Mouse (Mus musculus) embryonic fibroblast, embryonic 13.5 days (primary cell): Measurements from ENCODE around the gene Evi5l. TPM values are rescaled to one million over a fixed set of nuclear protein-coding genes. Genes with fewer than 3 reads are reported as not detected.

Experiments used
- H3K27ac ChIP-seq: 2 replicates; pipeline ENCODE4 v1.5.1; 2012; ENCODE audit warnings: low read length, control low read depth, inconsistent platforms; ENCODE audit not compliant: insufficient read depth
- H3K4me1 ChIP-seq: 2 replicates; pipeline ENCODE4 v1.6.1; 2011; ENCODE audit warnings: low read length; ENCODE audit not compliant: control insufficient read depth, insufficient read depth
- H3K4me3 ChIP-seq: 2 replicates; pipeline ENCODE4 v1.5.1; 2011; ENCODE audit warnings: mild to moderate bottlenecking, control low read depth, low read length; ENCODE audit not compliant: insufficient read depth
- CTCF ChIP-seq: IDR thresholded peaks from 2 replicates; pipeline ENCODE4 v1.5.1; 2011; ENCODE audit warnings: mild to moderate bottlenecking, control low read depth, low read length, moderate library complexity, borderline replicate concordance; ENCODE audit not compliant: insufficient read depth
- POLR2A ChIP-seq: IDR thresholded peaks from 2 replicates; pipeline ENCODE4 v1.6.1; 2011; ENCODE audit warnings: low read depth, mild to moderate bottlenecking, control low read depth, low read length, moderate library complexity
- polyA plus RNA-seq: library from polyadenylated mRNA; stranded (reverse); fragments of >200 nt; gene quantifications from 2 replicates; pipeline ENCODE4 v1.2.4, GENCODE M21; 2011; ENCODE audit warnings: low read depth; ENCODE audit not compliant: missing spikeins, insufficient read length

The Evi5l gene
- polyA plus RNA-seq, 1 experiment, result 30.3 TPM

- Histone ChIP-seq H3K4me1 (peaks cover 8% of the 10 kb centered on the region), H3K27ac (peak overlapping the region; percentile 75), H3K4me3 (peak overlapping the region; percentile 27)
- TF ChIP-seq POLR2A, result peak; percentile 54; the same call in 1 of the 2 replicates
- TF ChIP-seq CTCF, result no peak
These were observed 71.6 kb downstream of the Evi5l start for GRCm38 (mm10) chr8:4237814-4238433.

GRCm38 (mm10) chr8:4238434-4239192, 72.2 kb downstream of the Evi5l start, which contains the start of the genes Map2k7 and Gm49320:
Gene Map2k7, plus strand, starts transcription at chr8:4238740.
Gene Gm49320, plus strand, starts transcription at chr8:4238865.
- Histone ChIP-seq H3K4me1 (peaks cover 8% of the 10 kb centered on the region), H3K4me3 (peak within 1 kb of the TSS; percentile 85), H3K27ac (peak within 1 kb of the TSS; percentile 83)
- peak; percentile 65; the same call in 1 of the 2 replicates for TF ChIP-seq CTCF
- peak; percentile 57 for TF ChIP-seq POLR2A

GRCm38 (mm10) chr8:4239193-4239890, 73.0 kb downstream of the Evi5l start:
- Histone ChIP-seq H3K27ac (0 out of 2 replicates have a peak overlapping the region, but pooled peaks have one; percentile 21), H3K4me1 (peaks cover 8% of the 10 kb centered on the region), H3K4me3 (peak overlapping the region; percentile 85)
- TF ChIP-seq POLR2A, result no peak; the same call in 1 of the 2 replicates
- no peak for TF ChIP-seq CTCF

GRCm38 (mm10) chr8:4245061-4245460, 78.7 kb downstream of the Evi5l start:
- Histone ChIP-seq H3K4me3 (no peak overlapping the region), H3K4me1 (0 out of 2 replicates have a peak, but pooled peaks cover 3% of the 10 kb centered on the region), H3K27ac (no peak overlapping the region)
- TF ChIP-seq CTCF, result no peak
- no peak for TF ChIP-seq POLR2A

- TF ChIP-seq CTCF (no peak), POLR2A (no peak)
- no peak overlapping the region for H3K27ac ChIP-seq
- no peak overlapping the region for H3K4me3 ChIP-seq
- no peaks in the 10 kb centered on the region for H3K4me1 ChIP-seq
These were observed 79.4 kb downstream of the Evi5l start for GRCm38 (mm10) chr8:4245737-4246136.

GRCm38 (mm10) chr8:4247241-4247640, 80.9 kb downstream of the Evi5l start:
- Histone ChIP-seq H3K4me1 (no peaks in the 10 kb centered on the region), H3K4me3 (no peak overlapping the region), H3K27ac (no peak overlapping the region)
- TF ChIP-seq CTCF, result no peak
- no peak for TF ChIP-seq POLR2A

- Histone ChIP-seq H3K4me3 (no peak within 1 kb of the TSS), H3K27ac (no peak within 1 kb of the TSS), H3K4me1 (no peaks in the 10 kb centered on the region)
- TF ChIP-seq CTCF (no peak), POLR2A (no peak)
These were observed 81.7 kb downstream of the Evi5l start, which contains the start of gene Tgfbr3l for GRCm38 (mm10) chr8:4247951-4248540. Gene Tgfbr3l, plus strand, starts transcription at chr8:4248214.

GRCm38 (mm10) chr8:4249213-4249612, 82.8 kb downstream of the Evi5l start:
- Histone ChIP-seq H3K27ac (no peak overlapping the region), H3K4me3 (no peak overlapping the region), H3K4me1 (0 out of 2 replicates have a peak, but pooled peaks cover 1% of the 10 kb centered on the region)
- TF ChIP-seq CTCF, result no peak

GRCm38 (mm10) chr8:4250306-4250970, 84.1 kb downstream of the Evi5l start:
- TF ChIP-seq CTCF, result peak; percentile 71
- TF ChIP-seq POLR2A, result no peak
- H3K27ac ChIP-seq, result no peak overlapping the region
- no peak overlapping the region for H3K4me3 ChIP-seq
- 0 out of 2 replicates have a peak, but pooled peaks cover 2% of the 10 kb centered on the region for H3K4me1 ChIP-seq
